16 mouse cellular contexts compared by ENCODE assay signal in genomic region chr1:126360111-126360510, GRCm38 (mm10).
"Had no signal": no experiment of that assay in that cellular context is flagged by ENCODE, and none has a peak within 500 bp of the region (broad histone marks: within the 10 kb centered on the region; RNA-seq: fewer than 3 reads in every experiment).

No protein-coding gene starts in this region.

- DNase-seq: kidney, adult 2 months; kidney, postnatal 25 days; layer of hippocampus, adult 9-11 months; liver; liver, embryonic 13.5 days; lung, embryonic 14.5 days; thymus, adult 18-20 months; thymus, postnatal 36 days had no signal

- H3K4me3 ChIP-seq: layer of hippocampus, adult 2 months; limb, embryonic 10.5 days; limb, embryonic 13.5 days; liver, embryonic 13.5 days; myocyte had no signal

- H3K4me2 ChIP-seq: limb, embryonic 13.5 days; liver, embryonic 13.5 days; lung, embryonic 14.5 days had no signal

- H3K27ac ChIP-seq: kidney, postnatal 0 days; layer of hippocampus, adult 2 months; limb, embryonic 10.5 days; limb, embryonic 13.5 days; liver, embryonic 13.5 days; macrophage had no signal

- H3K9ac ChIP-seq: limb, embryonic 13.5 days; liver, embryonic 13.5 days; lung, embryonic 14.5 days had no signal

- H3K9me3 ChIP-seq: limb, embryonic 10.5 days; limb, embryonic 13.5 days; liver, embryonic 13.5 days had no signal

- H3K36me3 ChIP-seq: limb, embryonic 10.5 days; limb, embryonic 13.5 days; liver, embryonic 13.5 days had no signal

- H3K27me3 ChIP-seq: limb, embryonic 13.5 days; liver, embryonic 13.5 days had no signal

- H3K4me1 ChIP-seq: limb, embryonic 10.5 days; limb, embryonic 13.5 days; liver, embryonic 13.5 days had no signal

- ATAC-seq: lung, postnatal 0 days; midbrain, embryonic 16.5 days had no signal
